Mouse (Mus musculus): ENCODE results near the gene Rorb. TPM values are rescaled to one million over a fixed set of nuclear protein-coding genes. Genes with fewer than 3 reads are reported as not detected.

Gene Rorb
- polyA plus RNA-seq, 1 experiment from 2014 or later, result 4.2 TPM

GRCm38 (mm10) chr19:18889117-18889627, 221.8 kb downstream of the Rorb start:
- Histone ChIP-seq H3K27ac (ENCODE audit: low read depth, low read length) (peak overlapping the region; percentile 32), H3K9ac (ENCODE audit: low read length) (peak overlapping the region; percentile 9), H3K4me1 (replicated peaks; ENCODE audit: control insufficient read depth, insufficient read depth, low read length) (peaks cover 7% of the 10 kb centered on the region), H3K4me3 (ENCODE audit: low read depth, low read length) (peak overlapping the region; percentile 21; the same call in 1 of the 2 replicates), H3K27me3 (ENCODE audit: control insufficient read depth, insufficient read depth, low read length) (no peaks in the 10 kb centered on the region), H3K4me2 (ENCODE audit: low read depth, low read length, severe bottlenecking) (peak overlapping the region; percentile 53), H3K36me3 (ENCODE audit: control insufficient read depth, insufficient read depth, low read length) (no peaks in the 10 kb centered on the region), H3K9me3 (ENCODE audit: control insufficient read depth, low read length) (no peaks in the 10 kb centered on the region)
- ATAC-seq (replicated peaks; ENCODE audit: low FRiP score), result peak; percentile 67
- WGBS, result 8% methylated on average over 11 of the region's 11 CpGs
- peak; percentile 67 for DNase-seq (ENCODE audit: low spot score)

- ATAC-seq (replicated peaks; ENCODE audit: low FRiP score), result peak; percentile 74
- no peaks in the 10 kb centered on the region for H3K36me3 ChIP-seq (ENCODE audit: control insufficient read depth, insufficient read depth, low read length)
- H3K4me3 ChIP-seq (ENCODE audit: low read depth, low read length), result peak overlapping the region; percentile 21; the same call in 1 of the 2 replicates
- peak overlapping the region; percentile 9 for H3K9ac ChIP-seq (ENCODE audit: low read length)
- H3K27ac ChIP-seq (ENCODE audit: low read depth, low read length), result peak overlapping the region; percentile 47; the same call in 1 of the 2 replicates
- peaks cover 7% of the 10 kb centered on the region for H3K4me1 ChIP-seq (replicated peaks; ENCODE audit: control insufficient read depth, insufficient read depth, low read length)
- peak; percentile 53 for DNase-seq (ENCODE audit: low spot score)
- H3K27me3 ChIP-seq (ENCODE audit: control insufficient read depth, insufficient read depth, low read length), result no peaks in the 10 kb centered on the region
- WGBS, result 11% methylated on average over 13 of the region's 13 CpGs
- H3K9me3 ChIP-seq (ENCODE audit: control insufficient read depth, low read length), result no peaks in the 10 kb centered on the region
- H3K4me2 ChIP-seq (ENCODE audit: low read depth, low read length, severe bottlenecking), result peak overlapping the region; percentile 53
These were observed 222.4 kb downstream of the Rorb start for GRCm38 (mm10) chr19:18888491-18889116.

- DNase-seq (ENCODE audit: low spot score) (no peak), ATAC-seq (replicated peaks; ENCODE audit: low FRiP score) (no peak)
- Histone ChIP-seq H3K27me3 (ENCODE audit: control insufficient read depth, insufficient read depth, low read length) (no peaks in the 10 kb centered on the region), H3K36me3 (ENCODE audit: control insufficient read depth, insufficient read depth, low read length) (no peaks in the 10 kb centered on the region), H3K4me2 (ENCODE audit: low read depth, low read length, severe bottlenecking) (no peak overlapping the region), H3K4me3 (ENCODE audit: low read depth, low read length) (no peak overlapping the region), H3K27ac (ENCODE audit: low read depth, low read length) (peak overlapping the region; percentile 47; the same call in 1 of the 2 replicates), H3K9ac (ENCODE audit: low read length) (no peak overlapping the region), H3K9me3 (ENCODE audit: control insufficient read depth, low read length) (no peaks in the 10 kb centered on the region), H3K4me1 (replicated peaks; ENCODE audit: control insufficient read depth, insufficient read depth, low read length) (peaks cover 7% of the 10 kb centered on the region)
- WGBS, result 49% methylated on average over 11 of the region's 11 CpGs
These were observed 223.2 kb downstream of the Rorb start for GRCm38 (mm10) chr19:18887646-18888407.

- H3K9ac ChIP-seq (ENCODE audit: low read length), result no peak overlapping the region
- ATAC-seq (replicated peaks; ENCODE audit: low FRiP score) (peak; percentile 56; the same call in 1 of the 2 replicates), DNase-seq (ENCODE audit: low spot score) (no peak)
- H3K27ac ChIP-seq (ENCODE audit: low read depth, low read length), result no peak overlapping the region
- H3K4me3 ChIP-seq (ENCODE audit: low read depth, low read length), result no peak overlapping the region
- no peaks in the 10 kb centered on the region for H3K27me3 ChIP-seq (ENCODE audit: control insufficient read depth, insufficient read depth, low read length)
- H3K9me3 ChIP-seq (ENCODE audit: control insufficient read depth, low read length), result no peaks in the 10 kb centered on the region
- H3K4me1 ChIP-seq (replicated peaks; ENCODE audit: control insufficient read depth, insufficient read depth, low read length), result no peaks in the 10 kb centered on the region
- no peak overlapping the region for H3K4me2 ChIP-seq (ENCODE audit: low read depth, low read length, severe bottlenecking)
- 41% methylated on average over 5 of the region's 5 CpGs for WGBS
- no peaks in the 10 kb centered on the region for H3K36me3 ChIP-seq (ENCODE audit: control insufficient read depth, insufficient read depth, low read length)
These were observed 229.8 kb downstream of the Rorb start for GRCm38 (mm10) chr19:18881162-18881561.

Measured in forebrain, embryonic 11.5 days (tissue).